Mouse (Mus musculus): ENCODE measurements at regions not wholly inside any gene's neighbourhood (a gene's known extent, or its start where the extent isn't known, plus 50 kb on each side); places are given as distances from the start of the nearest gene placed in this dataset.

DNA sequence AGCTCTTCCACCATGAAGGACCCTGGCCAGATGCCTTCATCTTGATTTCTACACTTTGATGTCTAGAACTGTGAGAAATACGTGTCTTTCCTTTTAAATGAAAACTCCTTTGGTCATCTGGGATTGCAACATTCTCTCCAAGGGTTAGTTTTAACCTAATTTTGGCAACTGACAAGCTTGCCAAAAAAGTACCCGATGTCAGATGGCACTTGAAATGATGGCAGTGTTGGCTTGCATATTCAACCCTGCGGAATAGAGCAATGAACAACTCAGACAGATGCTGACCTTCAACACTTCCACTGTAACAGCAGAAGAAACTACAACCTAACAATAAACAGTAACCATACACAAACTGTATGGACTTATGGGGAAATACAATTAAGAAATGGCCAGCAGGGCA lies 286.9 kb upstream of the Sfrp2 start:
- no peak for TF ChIP-seq CTCF (IDR thresholded peaks at IDR 0.05; ENCODE audit: borderline replicate concordance, extremely low read depth, insufficient read depth, insufficient read length)
- no peak for TF ChIP-seq POLR2A (IDR thresholded peaks at IDR 0.05; ENCODE audit: borderline replicate concordance, extremely low read depth, insufficient read depth, insufficient read length, poor library complexity, severe bottlenecking)
